Mouse (Mus musculus) gonadal fat pad, adult 2 months (tissue): ENCODE measurements at regions not wholly inside any gene's neighbourhood (a gene's known extent, or its start where the extent isn't known, plus 50 kb on each side); places are given as distances from the start of the nearest gene placed in this dataset.

Experiments
- DNase-seq: peaks from one replicate; pipeline ENCODE4 v3.0.0-alpha.2; 2012; ENCODE audit warnings: low read depth

DNA sequence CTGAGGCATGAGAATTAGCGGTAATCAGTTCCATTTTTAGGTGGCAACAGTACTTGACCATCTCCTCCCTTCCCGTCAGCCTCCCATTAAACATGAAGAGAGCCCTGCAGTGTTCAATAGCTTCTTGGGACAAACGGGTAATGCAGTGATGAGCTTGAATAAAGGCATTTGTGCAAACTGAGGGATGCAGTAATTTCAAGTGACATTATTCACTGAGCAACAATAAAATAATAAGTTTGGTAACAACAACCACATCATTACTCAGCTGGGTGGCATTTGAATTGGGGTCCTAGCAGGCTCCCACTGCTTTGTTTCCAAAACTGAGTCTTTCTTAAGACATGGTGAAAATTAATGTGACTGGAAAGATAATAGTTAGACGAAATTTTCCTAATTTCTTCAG lies 315.2 kb upstream of the C030005K15Rik start:
- DNase-seq = no peak

DNA sequence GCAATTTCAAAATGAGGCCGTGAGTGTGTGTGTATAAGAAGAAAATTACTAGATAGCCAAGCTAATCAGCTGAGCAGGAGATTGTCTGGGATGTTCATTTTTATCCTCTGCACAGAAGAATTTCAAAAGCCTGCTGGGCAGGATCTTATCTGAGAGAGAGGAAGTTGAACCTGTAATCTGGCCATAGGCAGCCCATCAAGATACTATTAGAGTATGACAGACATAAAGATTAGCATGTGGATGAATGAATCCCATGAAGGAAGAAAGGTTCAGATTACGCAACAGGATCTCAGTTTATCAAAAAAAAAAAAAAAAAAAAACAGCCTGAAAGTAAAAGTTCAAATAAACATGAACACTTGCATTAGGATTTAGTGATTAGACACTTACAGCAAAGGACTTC lies 317.3 kb upstream of the C030005K15Rik start:
- DNase-seq = no peak

DNA sequence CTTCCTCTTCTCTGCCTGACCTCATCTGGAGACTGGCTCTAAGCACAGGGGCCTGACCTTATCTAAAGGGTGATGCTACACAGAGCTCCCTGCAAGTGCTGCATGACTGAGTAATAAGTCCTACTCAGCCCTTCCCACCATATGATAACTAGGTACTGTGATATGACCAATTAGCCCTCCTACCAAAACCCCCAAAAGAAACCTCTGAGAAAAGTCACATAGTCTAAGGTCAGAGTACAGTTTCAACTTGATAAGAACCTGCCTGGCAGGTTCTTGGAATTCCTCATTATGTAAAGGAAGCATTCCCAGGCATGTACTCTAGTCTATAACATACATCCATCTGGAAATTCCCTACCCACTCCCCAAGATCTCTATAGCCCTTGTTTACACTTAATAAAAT lies 318.0 kb upstream of the C030005K15Rik start:
- DNase-seq = no peak

DNA sequence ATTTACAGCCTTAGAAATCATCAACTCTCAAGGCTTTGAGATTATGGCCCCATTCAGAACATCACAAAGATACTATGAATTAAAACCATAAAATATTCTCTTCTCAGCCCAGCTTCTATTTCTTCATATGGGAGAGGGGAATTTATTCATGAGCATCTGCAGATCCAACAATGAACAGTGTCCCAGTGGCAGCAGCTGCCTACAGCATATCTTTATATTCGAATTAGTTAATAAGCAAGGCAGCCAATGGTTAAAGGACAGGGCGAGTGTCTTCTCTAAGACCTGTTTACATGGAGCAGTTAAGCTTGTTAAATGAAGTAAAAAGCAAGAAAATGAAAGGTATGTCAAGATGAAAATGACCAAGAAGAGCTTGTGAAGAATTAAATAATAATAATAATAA lies 346.9 kb upstream of the C030005K15Rik start:
- no peak for DNase-seq

DNA sequence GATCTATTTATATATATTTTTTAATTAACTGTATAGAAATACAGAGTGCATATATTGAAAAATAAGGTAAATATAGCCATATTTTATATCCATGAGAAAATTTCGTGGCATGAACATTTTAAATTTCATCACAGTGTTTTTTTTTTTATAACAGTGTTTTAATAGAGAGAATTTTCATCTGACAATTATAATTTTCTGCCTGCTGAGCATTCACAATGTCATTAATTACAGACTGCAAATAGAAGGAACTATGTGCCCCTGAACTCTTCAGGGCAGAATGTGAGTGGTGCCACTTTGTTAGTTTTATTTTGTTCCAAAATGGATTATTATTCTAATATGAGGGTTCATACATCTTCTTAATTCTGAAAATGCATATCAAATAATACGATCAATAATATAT lies 358.3 kb upstream of the C030005K15Rik start:
- DNase-seq = no peak

DNA sequence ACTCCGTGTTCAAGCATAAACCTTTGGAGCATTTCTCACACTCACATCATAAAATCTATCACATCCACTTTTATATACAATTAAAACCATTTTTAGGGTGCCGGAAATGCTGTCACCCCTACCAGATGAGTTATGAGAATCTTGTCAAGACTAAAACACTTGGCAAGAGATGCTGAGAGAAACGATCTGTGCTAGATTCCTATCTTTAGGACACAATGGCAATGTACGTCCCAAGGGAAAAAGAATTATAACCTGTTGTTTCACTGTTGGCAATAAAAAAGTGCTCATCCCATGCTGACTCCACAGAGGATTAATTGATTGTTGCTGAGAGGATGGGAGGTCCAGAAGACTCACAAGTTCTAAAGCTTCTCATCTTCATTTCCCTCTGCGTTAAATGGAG lies 389.7 kb upstream of the C030005K15Rik start:
- peak; percentile 69 for DNase-seq

DNA sequence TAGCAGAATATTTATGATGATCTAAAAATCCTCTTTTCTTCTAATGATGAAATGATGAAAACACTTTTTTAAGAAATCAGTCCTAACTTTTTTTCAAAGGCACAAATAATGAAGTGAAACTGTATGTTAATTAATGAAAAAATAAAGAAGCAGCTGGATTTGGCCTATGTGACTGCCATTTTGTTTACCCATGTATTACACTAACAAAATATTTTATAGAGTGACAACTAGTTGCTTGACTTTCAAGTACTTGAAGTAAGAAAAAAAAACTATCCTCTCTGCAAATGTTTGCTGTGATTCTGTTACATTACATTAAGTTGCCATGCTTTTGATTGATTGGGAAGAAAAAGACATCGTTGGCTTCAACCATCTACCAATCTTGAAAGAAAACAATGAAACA lies 399.2 kb upstream of the C030005K15Rik start:
- DNase-seq = no peak

DNA sequence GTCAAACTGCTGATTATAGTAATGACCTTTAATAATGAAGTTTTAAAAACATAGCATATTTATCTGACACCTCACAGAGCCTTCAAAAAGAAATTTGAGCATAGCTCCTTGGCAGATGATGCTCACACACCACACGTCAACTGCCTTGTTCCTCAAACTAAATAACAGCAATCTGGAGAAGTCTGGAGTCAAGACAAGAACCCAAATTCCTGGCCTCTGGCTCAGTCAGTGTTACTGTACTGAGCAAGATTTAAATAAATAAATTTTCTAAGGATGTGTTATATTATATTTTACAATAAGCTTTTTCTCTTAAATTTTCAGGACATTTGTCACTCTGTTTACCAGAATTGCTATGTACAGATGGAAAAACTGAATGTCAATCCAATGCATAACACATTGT lies 408.5 kb upstream of the C030005K15Rik start:
- no peak for DNase-seq

DNA sequence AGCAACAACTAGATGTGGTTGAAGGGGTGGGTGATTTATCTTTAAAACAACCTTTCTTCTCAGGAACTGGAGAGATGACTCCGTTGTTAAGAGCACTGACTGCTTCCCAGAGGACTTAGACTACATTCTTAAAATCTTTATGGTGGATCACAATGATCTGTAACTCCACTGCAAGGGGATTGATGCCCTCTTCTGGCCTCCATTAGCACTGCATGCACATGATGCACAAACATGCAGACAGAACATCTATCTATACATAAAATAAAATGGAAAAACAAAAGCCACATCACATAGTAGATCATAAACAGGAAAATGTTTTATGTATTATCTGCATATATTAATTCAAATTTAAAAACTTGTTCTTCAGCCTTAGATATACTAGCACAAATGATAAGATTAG lies 419.2 kb upstream of the C030005K15Rik start:
- no peak for DNase-seq

DNA sequence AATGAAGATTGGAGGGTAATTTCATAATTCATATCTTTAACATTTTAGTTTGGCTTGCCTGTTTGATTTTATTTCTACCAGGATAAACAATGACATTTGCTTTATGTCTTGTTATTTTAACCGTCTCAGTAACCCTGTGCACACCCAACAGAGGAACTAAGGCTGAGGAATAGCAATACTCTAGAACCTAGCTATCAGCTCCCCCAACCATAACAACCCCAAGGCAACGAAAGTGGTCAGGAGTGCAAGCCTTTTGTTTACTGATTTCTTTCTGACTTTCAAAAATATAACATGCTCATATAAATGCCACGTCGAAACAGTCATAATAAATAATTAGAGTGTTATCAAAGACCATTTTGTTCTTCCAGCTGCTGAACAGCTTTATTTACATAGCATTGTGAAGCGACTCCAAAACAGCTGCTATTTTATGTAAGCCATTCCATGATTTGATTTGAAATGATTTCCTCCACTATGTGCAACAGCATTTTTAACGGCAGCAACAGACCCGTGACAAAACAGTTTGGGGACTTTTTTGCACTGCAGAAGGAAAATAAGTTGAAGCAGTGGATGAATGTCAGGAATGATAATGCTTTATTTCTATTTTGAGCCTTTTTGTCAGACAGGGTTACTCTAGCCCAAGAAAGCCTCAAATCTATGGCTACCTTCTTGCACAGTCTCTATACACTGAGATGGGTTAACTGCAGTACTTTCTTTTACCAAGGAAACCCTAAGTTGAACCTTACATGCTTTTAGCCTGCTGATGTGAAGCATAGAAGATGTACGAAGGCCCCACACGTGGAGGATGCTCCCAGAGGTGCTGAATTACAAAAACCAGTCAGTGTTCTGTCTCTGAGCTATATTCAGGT lies 420.7 kb upstream of the C030005K15Rik start:
- DNase-seq = no peak

DNA sequence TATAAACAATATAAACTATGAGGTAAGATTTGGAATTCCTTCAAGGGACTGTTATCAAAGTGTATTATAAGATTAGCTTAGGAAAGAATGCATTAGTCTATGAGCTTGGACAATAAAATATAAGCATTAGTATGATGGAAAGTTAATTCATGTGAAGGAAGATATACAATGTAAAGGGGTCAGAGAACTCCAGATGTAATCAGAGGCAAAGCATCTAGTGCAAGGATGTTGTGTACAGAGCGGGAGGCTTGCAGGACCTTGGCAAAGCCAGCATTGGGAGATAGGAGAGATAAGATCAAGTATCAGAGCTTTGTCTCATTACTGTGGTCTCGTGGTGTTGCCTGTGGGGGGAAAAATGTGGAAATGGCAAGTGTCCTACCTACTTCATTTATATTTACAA lies 429.4 kb upstream of the C030005K15Rik start:
- DNase-seq = no peak

DNA sequence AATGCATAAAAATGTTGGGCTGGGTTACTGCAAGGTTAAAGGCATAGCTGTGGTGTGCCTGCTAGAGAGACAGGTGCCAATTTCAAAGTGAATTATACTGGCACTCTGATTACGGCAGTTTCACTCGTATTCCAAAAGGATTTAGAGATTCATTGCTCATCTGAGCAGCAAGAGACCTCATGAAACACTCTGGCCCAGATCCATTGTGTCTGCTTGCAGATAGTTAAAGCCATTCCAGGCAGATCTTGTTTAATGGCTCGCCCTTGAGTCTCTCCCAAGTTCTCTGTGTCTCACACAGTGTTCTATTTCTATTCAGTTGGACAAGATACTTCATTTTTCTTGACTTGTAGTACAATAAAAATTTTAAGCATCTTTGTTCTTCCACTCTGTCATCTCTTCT lies 459.1 kb upstream of the C030005K15Rik start:
- no peak for DNase-seq

DNA sequence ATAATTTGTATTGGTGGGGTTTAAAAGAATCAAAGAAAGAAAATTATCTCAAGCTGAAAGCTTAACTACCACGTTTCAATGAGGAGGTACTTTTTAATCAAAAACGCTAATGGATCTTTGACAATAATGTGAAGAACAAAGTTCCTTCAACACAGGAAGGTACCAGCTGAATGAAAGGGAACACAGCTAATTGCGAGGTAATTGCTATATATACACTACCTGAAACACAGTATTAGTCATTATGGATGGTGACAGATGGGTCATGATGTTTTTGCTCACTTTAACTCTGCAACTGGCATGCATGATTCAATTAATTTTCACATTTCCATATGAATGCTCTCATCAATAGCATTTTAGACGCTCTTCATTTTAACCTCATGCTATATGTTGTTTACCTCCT lies 470.3 kb upstream of the C030005K15Rik start:
- DNase-seq = no peak

DNA sequence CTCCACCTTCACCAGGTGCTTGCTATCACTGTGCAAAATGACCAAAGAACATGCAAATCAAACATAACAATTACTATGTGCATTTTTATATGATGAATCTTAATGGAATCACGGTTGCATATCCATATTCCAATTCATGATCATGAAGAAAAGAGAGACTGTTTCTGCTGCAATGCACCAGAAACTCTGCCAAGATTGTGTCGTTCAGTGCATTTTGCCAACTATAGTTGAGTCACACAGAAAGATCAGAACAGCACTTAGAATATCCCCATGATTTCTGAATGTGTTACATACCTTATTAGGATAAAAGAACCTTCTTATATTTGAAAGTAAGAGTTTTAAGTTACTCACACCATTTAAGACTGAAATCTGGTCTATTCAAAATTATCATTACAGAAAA lies 483.7 kb upstream of the C030005K15Rik start:
- no peak for DNase-seq

DNA sequence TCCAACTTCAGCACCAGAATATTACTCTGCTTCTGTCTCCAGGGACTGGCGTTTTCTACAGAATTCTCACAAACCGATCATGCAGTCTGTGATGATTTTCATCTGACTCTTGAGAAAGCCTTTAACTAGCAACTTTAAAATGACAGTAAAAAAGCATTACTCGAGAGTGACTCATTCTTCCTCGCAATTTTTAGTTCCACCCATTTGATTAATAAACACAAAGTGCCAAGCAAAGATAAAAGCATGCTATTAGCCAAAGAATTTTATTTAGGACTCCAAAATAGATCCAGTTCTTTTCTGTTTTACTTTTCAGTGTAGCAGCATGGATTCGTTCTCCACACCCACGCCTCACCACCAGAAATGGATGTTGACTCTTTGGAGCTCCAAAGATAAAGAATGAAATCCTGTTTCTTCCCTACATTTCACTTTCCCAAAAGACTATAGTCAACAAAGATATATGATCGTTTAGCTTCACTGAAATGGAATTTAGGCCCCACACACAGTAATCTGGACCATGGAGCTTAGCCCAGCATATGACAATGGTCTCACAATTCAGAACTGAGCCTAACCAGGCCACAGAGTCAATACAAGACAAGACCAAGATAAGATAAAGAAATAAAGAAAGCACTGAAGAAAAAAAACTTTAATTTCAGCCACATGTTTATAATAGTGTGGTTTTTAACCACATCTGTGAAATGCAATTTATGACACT lies 486.5 kb upstream of the C030005K15Rik start:
- no peak for DNase-seq

DNA sequence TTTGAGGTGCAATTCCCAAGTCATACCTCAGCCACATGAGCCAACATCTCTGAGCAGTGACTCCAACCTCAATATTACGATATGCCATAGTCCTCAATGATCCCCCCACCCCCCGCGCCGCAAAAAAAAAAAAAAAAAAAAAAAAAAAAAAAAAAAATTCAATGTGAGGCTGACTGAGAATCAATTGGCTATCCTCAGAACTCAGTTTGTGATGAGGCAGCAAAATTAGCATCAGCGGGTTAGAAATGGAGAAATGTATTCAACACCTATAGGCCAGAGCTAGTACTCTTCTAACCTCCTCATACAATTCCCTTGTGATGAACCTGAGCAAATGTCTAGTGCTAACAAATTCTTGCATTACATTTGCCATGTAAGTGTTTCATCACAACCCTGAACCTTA lies 504.5 kb upstream of the C030005K15Rik start:
- DNase-seq = no peak

DNA sequence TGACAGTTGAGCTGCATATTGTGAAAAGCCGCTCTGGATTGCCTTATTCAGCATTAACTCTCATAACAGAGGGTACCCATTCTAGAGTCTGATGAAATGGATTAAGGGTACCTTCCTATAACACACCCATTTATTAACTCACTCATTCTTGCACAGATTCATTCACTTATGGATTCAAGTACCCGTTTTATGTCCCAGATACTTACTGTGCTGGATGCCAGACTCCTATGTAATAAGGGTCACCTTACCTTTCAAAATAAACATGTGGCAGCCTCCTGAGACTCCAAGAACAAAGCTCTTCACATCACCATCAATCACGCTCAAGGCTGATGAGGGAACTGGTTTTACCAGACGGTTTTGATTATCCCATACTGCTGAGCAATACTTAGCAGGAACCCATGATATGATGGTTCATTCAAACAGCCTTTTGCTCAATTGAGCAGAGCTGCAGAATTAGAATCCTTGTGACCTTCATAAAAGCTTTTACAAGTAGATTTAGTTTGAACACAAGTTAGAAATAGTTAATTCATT lies 505.2 kb upstream of the C030005K15Rik start:
- DNase-seq = no peak

DNA sequence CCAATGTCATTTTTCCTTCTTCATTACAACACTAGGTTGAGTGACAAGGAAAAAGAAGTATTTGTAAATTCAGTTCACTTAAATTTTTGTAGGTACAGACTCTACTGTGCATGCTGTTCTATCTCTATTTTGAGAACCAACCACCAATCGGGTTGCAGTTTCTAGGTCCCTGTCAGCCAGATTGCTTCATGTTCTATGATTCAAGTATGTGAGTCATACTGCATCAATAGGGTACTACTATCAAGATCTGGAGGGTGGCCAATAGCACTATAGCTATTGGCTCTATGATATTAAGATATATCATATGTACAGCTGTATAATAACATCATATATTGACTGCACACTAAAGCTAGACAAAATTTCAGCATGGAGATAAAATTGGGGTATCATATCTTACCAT lies 521.8 kb upstream of the C030005K15Rik start:
- DNase-seq = no peak

DNA sequence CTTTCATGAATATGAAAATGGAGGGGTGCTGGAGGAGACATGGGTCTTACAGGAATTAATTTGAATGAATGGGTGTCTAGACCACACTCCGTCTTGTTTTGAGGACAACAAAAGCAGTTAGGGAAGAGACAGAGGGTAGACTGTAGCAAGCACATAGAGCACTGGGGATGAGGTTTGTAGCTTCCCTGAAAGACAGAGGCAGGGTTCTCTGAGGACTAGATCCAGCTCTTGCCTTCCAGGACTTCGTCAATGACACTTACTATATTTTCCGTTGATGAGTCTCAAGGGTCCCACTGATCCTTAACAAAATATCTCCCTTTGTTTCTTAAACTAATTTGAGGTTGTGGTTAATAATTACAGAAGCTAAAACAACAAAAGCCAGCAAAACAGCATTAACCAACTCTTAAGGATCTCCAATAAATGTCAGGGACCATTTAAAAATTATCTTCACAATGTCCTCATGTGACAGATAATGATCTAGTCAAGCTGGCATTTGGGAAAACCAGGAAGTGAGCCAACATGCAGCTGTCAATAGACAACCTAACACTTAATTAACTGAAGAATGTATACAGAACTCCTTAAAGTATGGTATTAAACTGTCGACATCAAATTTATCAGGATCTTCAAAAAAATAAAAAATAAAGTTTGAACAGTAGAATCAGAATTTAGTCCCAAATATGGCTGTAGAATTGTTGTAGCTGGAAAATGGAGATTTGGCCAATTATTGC lies 531.6 kb upstream of the C030005K15Rik start:
- DNase-seq = no peak

DNA sequence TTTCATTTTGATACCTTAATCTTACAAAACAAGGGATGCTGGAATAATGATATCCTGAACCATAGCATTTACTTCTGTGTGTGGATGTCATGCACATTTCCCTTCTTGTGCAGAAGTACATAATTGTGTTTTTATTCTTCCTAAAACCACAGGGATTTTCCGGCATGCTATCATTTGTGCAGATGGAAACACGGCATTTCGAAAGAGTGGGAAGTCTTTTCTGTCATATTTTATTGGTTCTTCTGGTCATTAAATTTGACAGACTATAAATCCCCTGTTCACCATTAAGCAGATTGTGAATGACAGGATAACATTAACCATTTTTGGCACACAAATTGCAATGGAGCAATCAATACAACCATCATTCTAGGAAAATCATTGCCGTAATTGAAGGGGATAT lies 532.7 kb upstream of the C030005K15Rik start:
- DNase-seq = peak; percentile 20

DNA sequence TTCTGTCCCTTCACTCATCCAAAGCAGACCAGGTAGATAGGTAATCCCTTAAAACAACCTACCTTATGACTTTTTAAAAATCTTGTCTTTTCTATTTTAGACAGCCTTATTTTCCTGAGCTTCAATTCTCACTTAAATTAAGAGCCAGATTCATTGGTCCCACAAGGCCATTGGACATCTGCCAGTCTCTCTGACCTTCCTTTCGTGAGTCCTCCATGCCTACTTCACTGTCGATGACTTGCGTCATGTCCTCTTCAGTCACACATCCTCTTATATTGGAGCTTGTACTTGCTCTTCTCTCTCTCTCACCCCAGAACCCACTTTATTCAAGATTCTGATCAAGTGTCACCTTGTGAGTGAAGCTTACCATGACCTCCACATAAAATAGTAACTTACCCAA lies 542.0 kb upstream of the C030005K15Rik start:
- DNase-seq = no peak

DNA sequence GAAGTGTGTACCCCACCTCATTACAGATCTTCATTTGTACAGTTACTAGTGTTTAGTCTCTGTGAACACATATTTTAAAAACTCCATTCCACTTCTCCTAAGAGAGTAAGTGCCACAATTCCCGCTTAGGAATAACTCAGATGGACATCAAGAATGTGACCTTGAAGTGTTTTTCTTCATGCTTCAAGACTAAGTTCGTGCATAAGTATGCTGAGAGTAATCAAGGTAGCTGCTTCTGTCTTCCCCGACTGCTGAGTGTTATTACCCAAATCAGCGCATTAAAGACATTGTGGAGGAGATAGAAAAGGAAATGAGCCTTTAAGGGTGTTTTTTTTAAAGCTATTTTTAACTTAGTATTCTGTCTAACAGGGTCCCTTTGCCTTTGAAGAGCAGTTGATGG lies 565.1 kb upstream of the C030005K15Rik start:
- no peak for DNase-seq
